Mouse (Mus musculus): Measurements from ENCODE around the gene Asb2. TPM values are rescaled to one million over a fixed set of nuclear protein-coding genes. Genes with fewer than 3 reads are reported as not detected.

Gene Asb2
- polyA plus RNA-seq, 1 experiment from 2014 or later, result 0.40 TPM

- H3K4me3 ChIP-seq (ENCODE audit: low read depth, low read length), result no peak within 1 kb of the TSS
- ATAC-seq (replicated peaks; ENCODE audit: low FRiP score) (no peak), DNase-seq (ENCODE audit: low spot score) (no peak)
- H3K9me3 ChIP-seq (ENCODE audit: control insufficient read depth, low read length), result no peaks in the 10 kb centered on the region
- no peaks in the 10 kb centered on the region for H3K36me3 ChIP-seq (ENCODE audit: control insufficient read depth, insufficient read depth, low read length)
- H3K4me2 ChIP-seq (ENCODE audit: low read depth, low read length, severe bottlenecking), result no peak within 1 kb of the TSS
- WGBS, result 82% methylated on average over 2 of the region's 2 CpGs
- H3K4me1 ChIP-seq (replicated peaks; ENCODE audit: control insufficient read depth, insufficient read depth, low read length), result peaks cover 15% of the 10 kb centered on the region
- H3K27ac ChIP-seq (ENCODE audit: low read depth, low read length), result no peak within 1 kb of the TSS
- H3K27me3 ChIP-seq (ENCODE audit: control insufficient read depth, insufficient read depth, low read length), result no peaks in the 10 kb centered on the region
- no peak within 1 kb of the TSS for H3K9ac ChIP-seq (ENCODE audit: low read length)
Measured at GRCm38 (mm10) chr12:103310744-103311267, 45.0 kb downstream of the Asb2 start, which contains the start of gene Fam181a. TSS of gene Fam181a (plus strand) at chr12:103310975.

GRCm38 (mm10) chr12:103306720-103307119, 49.1 kb downstream of the Asb2 start:
- H3K27ac ChIP-seq (ENCODE audit: low read depth, low read length), result no peak overlapping the region
- no peaks in the 10 kb centered on the region for H3K27me3 ChIP-seq (ENCODE audit: control insufficient read depth, insufficient read depth, low read length)
- 19% methylated on average over 3 of the region's 3 CpGs for WGBS
- no peaks in the 10 kb centered on the region for H3K9me3 ChIP-seq (ENCODE audit: control insufficient read depth, low read length)
- no peak; the same call in 1 of the 2 replicates for ATAC-seq (replicated peaks; ENCODE audit: low FRiP score)
- H3K9ac ChIP-seq (ENCODE audit: low read length), result no peak overlapping the region
- H3K4me1 ChIP-seq (replicated peaks; ENCODE audit: control insufficient read depth, insufficient read depth, low read length), result no peaks in the 10 kb centered on the region
- no peak overlapping the region for H3K4me2 ChIP-seq (ENCODE audit: low read depth, low read length, severe bottlenecking)
- peak; percentile 84 for DNase-seq (ENCODE audit: low spot score)
- no peak overlapping the region for H3K4me3 ChIP-seq (ENCODE audit: low read depth, low read length)
- no peaks in the 10 kb centered on the region for H3K36me3 ChIP-seq (ENCODE audit: control insufficient read depth, insufficient read depth, low read length)

GRCm38 (mm10) chr12:103306224-103306623, 49.6 kb downstream of the Asb2 start:
- 37% methylated on average over 2 of the region's 2 CpGs for WGBS
- ATAC-seq (replicated peaks; ENCODE audit: low FRiP score), result 0 out of 2 replicates have a peak, but pooled peaks have one; percentile 26
- no peak for DNase-seq (ENCODE audit: low spot score)

GRCm38 (mm10) chr12:103302960-103303359, 52.8 kb downstream of the Asb2 start:
- Histone ChIP-seq H3K9ac (ENCODE audit: low read length) (no peak overlapping the region), H3K36me3 (ENCODE audit: control insufficient read depth, insufficient read depth, low read length) (no peaks in the 10 kb centered on the region), H3K4me1 (replicated peaks; ENCODE audit: control insufficient read depth, insufficient read depth, low read length) (no peaks in the 10 kb centered on the region), H3K27me3 (ENCODE audit: control insufficient read depth, insufficient read depth, low read length) (no peaks in the 10 kb centered on the region), H3K9me3 (ENCODE audit: control insufficient read depth, low read length) (no peaks in the 10 kb centered on the region), H3K4me3 (ENCODE audit: low read depth, low read length) (no peak overlapping the region), H3K4me2 (ENCODE audit: low read depth, low read length, severe bottlenecking) (no peak overlapping the region), H3K27ac (ENCODE audit: low read depth, low read length) (no peak overlapping the region)
- no peak for DNase-seq (ENCODE audit: low spot score)
- ATAC-seq (replicated peaks; ENCODE audit: low FRiP score), result no peak
- 91% methylated on average over 1 of the region's 1 CpGs for WGBS

More at GRCm38 (mm10) chr12:103306224-103306623, 49.6 kb downstream of the Asb2 start:
- no peak overlapping the region for H3K4me3 ChIP-seq (ENCODE audit: low read depth, low read length)
- no peaks in the 10 kb centered on the region for H3K9me3 ChIP-seq (ENCODE audit: control insufficient read depth, low read length)
- H3K27me3 ChIP-seq (ENCODE audit: control insufficient read depth, insufficient read depth, low read length), result no peaks in the 10 kb centered on the region
- no peaks in the 10 kb centered on the region for H3K36me3 ChIP-seq (ENCODE audit: control insufficient read depth, insufficient read depth, low read length)
- H3K9ac ChIP-seq (ENCODE audit: low read length), result no peak overlapping the region
- H3K4me2 ChIP-seq (ENCODE audit: low read depth, low read length, severe bottlenecking), result no peak overlapping the region
- no peaks in the 10 kb centered on the region for H3K4me1 ChIP-seq (replicated peaks; ENCODE audit: control insufficient read depth, insufficient read depth, low read length)
- no peak overlapping the region for H3K27ac ChIP-seq (ENCODE audit: low read depth, low read length)

GRCm38 (mm10) chr12:103301645-103302044, 54.2 kb downstream of the Asb2 start:
- no peak overlapping the region for H3K9ac ChIP-seq (ENCODE audit: low read length)
- DNase-seq (ENCODE audit: low spot score) (peak; percentile 67), ATAC-seq (replicated peaks; ENCODE audit: low FRiP score) (no peak)
- H3K27ac ChIP-seq (ENCODE audit: low read depth, low read length), result no peak overlapping the region
- no peak overlapping the region for H3K4me2 ChIP-seq (ENCODE audit: low read depth, low read length, severe bottlenecking)
- no peaks in the 10 kb centered on the region for H3K4me1 ChIP-seq (replicated peaks; ENCODE audit: control insufficient read depth, insufficient read depth, low read length)
- no peak overlapping the region for H3K4me3 ChIP-seq (ENCODE audit: low read depth, low read length)
- H3K36me3 ChIP-seq (ENCODE audit: control insufficient read depth, insufficient read depth, low read length), result no peaks in the 10 kb centered on the region
- H3K27me3 ChIP-seq (ENCODE audit: control insufficient read depth, insufficient read depth, low read length), result no peaks in the 10 kb centered on the region
- H3K9me3 ChIP-seq (ENCODE audit: control insufficient read depth, low read length), result no peaks in the 10 kb centered on the region
- 50% methylated on average over 2 of the region's 2 CpGs for WGBS

GRCm38 (mm10) chr12:103300493-103300892, 55.3 kb downstream of the Asb2 start:
- Histone ChIP-seq H3K36me3 (ENCODE audit: control insufficient read depth, insufficient read depth, low read length) (no peaks in the 10 kb centered on the region), H3K27me3 (ENCODE audit: control insufficient read depth, insufficient read depth, low read length) (no peaks in the 10 kb centered on the region), H3K9me3 (ENCODE audit: control insufficient read depth, low read length) (no peaks in the 10 kb centered on the region), H3K27ac (ENCODE audit: low read depth, low read length) (no peak overlapping the region), H3K9ac (ENCODE audit: low read length) (no peak overlapping the region), H3K4me3 (ENCODE audit: low read depth, low read length) (no peak overlapping the region), H3K4me2 (ENCODE audit: low read depth, low read length, severe bottlenecking) (no peak overlapping the region), H3K4me1 (replicated peaks; ENCODE audit: control insufficient read depth, insufficient read depth, low read length) (no peaks in the 10 kb centered on the region)
- no peak for DNase-seq (ENCODE audit: low spot score)
- no peak for ATAC-seq (replicated peaks; ENCODE audit: low FRiP score)
- 88% methylated on average over 9 of the region's 9 CpGs for WGBS

GRCm38 (mm10) chr12:103296292-103296691, 59.5 kb downstream of the Asb2 start:
- DNase-seq (ENCODE audit: low spot score) (no peak), ATAC-seq (replicated peaks; ENCODE audit: low FRiP score) (no peak)
- Histone ChIP-seq H3K27me3 (ENCODE audit: control insufficient read depth, insufficient read depth, low read length) (no peaks in the 10 kb centered on the region), H3K4me3 (ENCODE audit: low read depth, low read length) (no peak overlapping the region), H3K9me3 (ENCODE audit: control insufficient read depth, low read length) (no peaks in the 10 kb centered on the region), H3K36me3 (ENCODE audit: control insufficient read depth, insufficient read depth, low read length) (no peaks in the 10 kb centered on the region), H3K9ac (ENCODE audit: low read length) (no peak overlapping the region), H3K4me1 (replicated peaks; ENCODE audit: control insufficient read depth, insufficient read depth, low read length) (no peaks in the 10 kb centered on the region), H3K4me2 (ENCODE audit: low read depth, low read length, severe bottlenecking) (no peak overlapping the region), H3K27ac (ENCODE audit: low read depth, low read length) (no peak overlapping the region)
- WGBS, result 24% methylated on average over 4 of the region's 4 CpGs

GRCm38 (mm10) chr12:103292366-103292765, 63.4 kb downstream of the Asb2 start:
- Histone ChIP-seq H3K4me2 (ENCODE audit: low read depth, low read length, severe bottlenecking) (no peak overlapping the region), H3K9me3 (ENCODE audit: control insufficient read depth, low read length) (no peaks in the 10 kb centered on the region), H3K36me3 (ENCODE audit: control insufficient read depth, insufficient read depth, low read length) (no peaks in the 10 kb centered on the region), H3K27ac (ENCODE audit: low read depth, low read length) (no peak overlapping the region), H3K4me3 (ENCODE audit: low read depth, low read length) (no peak overlapping the region), H3K27me3 (ENCODE audit: control insufficient read depth, insufficient read depth, low read length) (no peaks in the 10 kb centered on the region), H3K4me1 (replicated peaks; ENCODE audit: control insufficient read depth, insufficient read depth, low read length) (no peaks in the 10 kb centered on the region), H3K9ac (ENCODE audit: low read length) (no peak overlapping the region)
- DNase-seq (ENCODE audit: low spot score), result no peak
- ATAC-seq (replicated peaks; ENCODE audit: low FRiP score), result no peak
- 94% methylated on average over 3 of the region's 3 CpGs for WGBS

- no peak for ATAC-seq (replicated peaks; ENCODE audit: low FRiP score)
- Histone ChIP-seq H3K4me2 (ENCODE audit: low read depth, low read length, severe bottlenecking) (no peak overlapping the region), H3K27me3 (ENCODE audit: control insufficient read depth, insufficient read depth, low read length) (no peaks in the 10 kb centered on the region), H3K27ac (ENCODE audit: low read depth, low read length) (no peak overlapping the region), H3K4me3 (ENCODE audit: low read depth, low read length) (no peak overlapping the region), H3K9me3 (ENCODE audit: control insufficient read depth, low read length) (no peaks in the 10 kb centered on the region), H3K4me1 (replicated peaks; ENCODE audit: control insufficient read depth, insufficient read depth, low read length) (no peaks in the 10 kb centered on the region), H3K36me3 (ENCODE audit: control insufficient read depth, insufficient read depth, low read length) (no peaks in the 10 kb centered on the region), H3K9ac (ENCODE audit: low read length) (no peak overlapping the region)
- WGBS, result 74% methylated on average over 4 of the region's 4 CpGs
- no peak for DNase-seq (ENCODE audit: low spot score)
Measured at GRCm38 (mm10) chr12:103287276-103287675, 68.5 kb downstream of the Asb2 start.

All from forebrain, embryonic 11.5 days (tissue).